Mouse (Mus musculus): ENCODE data around the gene Emg1. TPM values are rescaled to one million over a fixed set of nuclear protein-coding genes. Genes with fewer than 3 reads are reported as not detected.

Emg1 gene
- polyA plus RNA-seq, 1 experiment from 2014 or later = 96.9 TPM

GRCm38 (mm10) chr6:124729850-124730705, 18.1 kb upstream of the Emg1 start:
- ATAC-seq (peak; percentile 61), DNase-seq (peak; percentile 30)
- Histone ChIP-seq H3K4me3 (ENCODE audit: low read depth, low read length) (peak overlapping the region; percentile 22; the same call in 1 of the 2 replicates), H3K9me3 (ENCODE audit: low read length) (no peaks in the 10 kb centered on the region), H3K27me3 (ENCODE audit: insufficient read depth, low read length) (no peaks in the 10 kb centered on the region), H3K36me3 (replicated peaks; ENCODE audit: insufficient read depth, low read length) (peaks cover 31% of the 10 kb centered on the region), H3K4me2 (ENCODE audit: low read depth, low read length) (peak overlapping the region; percentile 64), H3K9ac (replicated peaks) (peak overlapping the region; percentile 44; the same call in 1 of the 2 replicates), H3K4me1 (ENCODE audit: insufficient read depth) (peaks cover 14% of the 10 kb centered on the region), H3K27ac (ENCODE audit: low read depth) (peak overlapping the region; percentile 69)
- WGBS (ENCODE audit: insufficient replicate concordance) = 41% methylated on average over 8 of the region's 8 CpGs
- TF ChIP-seq CTCF (IDR thresholded peaks at IDR 0.05; ENCODE audit: low read depth) (no peak), EP300 (IDR thresholded peaks at IDR 0.05; ENCODE audit: low read depth) (no peak)

GRCm38 (mm10) chr6:124728621-124729020, 16.6 kb upstream of the Emg1 start:
- H3K4me1 ChIP-seq (ENCODE audit: insufficient read depth) = peaks cover 22% of the 10 kb centered on the region
- WGBS (ENCODE audit: insufficient replicate concordance) = 85% methylated on average over 10 of the region's 10 CpGs
- H3K9ac ChIP-seq (replicated peaks) = no peak overlapping the region
- H3K36me3 ChIP-seq (replicated peaks; ENCODE audit: insufficient read depth, low read length) = peaks cover 38% of the 10 kb centered on the region
- no peak overlapping the region for H3K4me3 ChIP-seq (ENCODE audit: low read depth, low read length)
- no peaks in the 10 kb centered on the region for H3K27me3 ChIP-seq (ENCODE audit: insufficient read depth, low read length)
- DNase-seq (no peak), ATAC-seq (no peak)
- TF ChIP-seq CTCF (IDR thresholded peaks at IDR 0.05; ENCODE audit: low read depth) = no peak
- no peak for TF ChIP-seq EP300 (IDR thresholded peaks at IDR 0.05; ENCODE audit: low read depth)
- no peaks in the 10 kb centered on the region for H3K9me3 ChIP-seq (ENCODE audit: low read length)
- no peak overlapping the region for H3K27ac ChIP-seq (ENCODE audit: low read depth)
- no peak overlapping the region for H3K4me2 ChIP-seq (ENCODE audit: low read depth, low read length)

- peak overlapping the region; percentile 35; the same call in 1 of the 2 replicates for H3K4me2 ChIP-seq (ENCODE audit: low read depth, low read length)
Observed at GRCm38 (mm10) chr6:124724472-124724871, 12.5 kb upstream of the Emg1 start.

DNA sequence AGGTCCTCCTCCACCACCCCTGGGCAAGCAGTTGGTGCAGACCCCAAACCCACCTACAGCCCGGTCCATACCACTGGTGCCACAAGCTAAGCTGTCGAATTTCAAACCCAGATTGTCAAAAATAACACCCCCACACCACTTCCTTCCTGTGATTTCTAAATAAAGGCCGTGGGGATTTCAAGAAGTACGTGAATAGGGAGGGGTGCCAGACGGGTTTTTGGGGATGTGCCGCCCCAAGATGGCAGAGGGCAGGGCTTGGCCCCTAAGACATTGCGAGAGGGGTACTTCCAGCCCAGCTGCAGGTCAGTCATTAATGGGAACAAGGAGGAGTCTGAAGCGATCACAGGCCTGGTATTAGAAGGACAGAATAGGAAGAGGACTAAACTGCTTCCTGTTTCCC, 11.6 kb upstream of the Emg1 start:
- DNase-seq (peak; percentile 45), ATAC-seq (no peak)
- H3K27me3 ChIP-seq (ENCODE audit: insufficient read depth, low read length) = no peaks in the 10 kb centered on the region
- peaks cover 34% of the 10 kb centered on the region for H3K36me3 ChIP-seq (replicated peaks; ENCODE audit: insufficient read depth, low read length)
- H3K27ac ChIP-seq (ENCODE audit: low read depth) = peak overlapping the region; percentile 65
- TF ChIP-seq EP300 (IDR thresholded peaks at IDR 0.05; ENCODE audit: low read depth) (no peak), CTCF (IDR thresholded peaks at IDR 0.05; ENCODE audit: low read depth) (no peak)
- no peaks in the 10 kb centered on the region for H3K9me3 ChIP-seq (ENCODE audit: low read length)
- H3K4me1 ChIP-seq (ENCODE audit: insufficient read depth) = peaks cover 50% of the 10 kb centered on the region
- no peak overlapping the region for H3K4me3 ChIP-seq (ENCODE audit: low read depth, low read length)
- WGBS (ENCODE audit: insufficient replicate concordance) = 51% methylated on average over 8 of the region's 8 CpGs
- no peak overlapping the region for H3K9ac ChIP-seq (replicated peaks)
- H3K4me2 ChIP-seq (ENCODE audit: low read depth, low read length) = peak overlapping the region; percentile 31; the same call in 1 of the 2 replicates

More at GRCm38 (mm10) chr6:124724472-124724871, 12.5 kb upstream of the Emg1 start:
- Histone ChIP-seq H3K9me3 (ENCODE audit: low read length) (no peaks in the 10 kb centered on the region), H3K36me3 (replicated peaks; ENCODE audit: insufficient read depth, low read length) (peaks cover 36% of the 10 kb centered on the region), H3K4me3 (ENCODE audit: low read depth, low read length) (no peak overlapping the region), H3K9ac (replicated peaks) (no peak overlapping the region), H3K27ac (ENCODE audit: low read depth) (peak overlapping the region; percentile 60), H3K4me1 (ENCODE audit: insufficient read depth) (peaks cover 41% of the 10 kb centered on the region), H3K27me3 (ENCODE audit: insufficient read depth, low read length) (no peaks in the 10 kb centered on the region)
- ATAC-seq = no peak
- 60% methylated on average over 10 of the region's 10 CpGs for whole genome bisulfite sequencing (ENCODE audit: insufficient replicate concordance)
- no peak for DNase-seq
- TF ChIP-seq CTCF (IDR thresholded peaks at IDR 0.05; ENCODE audit: low read depth) = no peak

- Histone ChIP-seq H3K9me3 (ENCODE audit: low read length) (no peaks in the 10 kb centered on the region), H3K36me3 (replicated peaks; ENCODE audit: insufficient read depth, low read length) (peaks cover 29% of the 10 kb centered on the region), H3K27ac (ENCODE audit: low read depth) (peak overlapping the region; percentile 65), H3K27me3 (ENCODE audit: insufficient read depth, low read length) (no peaks in the 10 kb centered on the region), H3K4me2 (ENCODE audit: low read depth, low read length) (0 out of 2 replicates have a peak overlapping the region, but pooled peaks have one; percentile 31), H3K9ac (replicated peaks) (no peak overlapping the region), H3K4me3 (ENCODE audit: low read depth, low read length) (no peak overlapping the region), H3K4me1 (ENCODE audit: insufficient read depth) (peaks cover 51% of the 10 kb centered on the region)
- WGBS (ENCODE audit: insufficient replicate concordance) = 75% methylated on average over 6 of the region's 6 CpGs
- TF ChIP-seq EP300 (IDR thresholded peaks at IDR 0.05; ENCODE audit: low read depth) (no peak), CTCF (IDR thresholded peaks at IDR 0.05; ENCODE audit: low read depth) (0 out of 2 replicates have a peak, but pooled peaks have one; percentile 6)
- ATAC-seq (no peak), DNase-seq (no peak)
Observed at GRCm38 (mm10) chr6:124722876-124723473, 11.0 kb upstream of the Emg1 start.

DNA sequence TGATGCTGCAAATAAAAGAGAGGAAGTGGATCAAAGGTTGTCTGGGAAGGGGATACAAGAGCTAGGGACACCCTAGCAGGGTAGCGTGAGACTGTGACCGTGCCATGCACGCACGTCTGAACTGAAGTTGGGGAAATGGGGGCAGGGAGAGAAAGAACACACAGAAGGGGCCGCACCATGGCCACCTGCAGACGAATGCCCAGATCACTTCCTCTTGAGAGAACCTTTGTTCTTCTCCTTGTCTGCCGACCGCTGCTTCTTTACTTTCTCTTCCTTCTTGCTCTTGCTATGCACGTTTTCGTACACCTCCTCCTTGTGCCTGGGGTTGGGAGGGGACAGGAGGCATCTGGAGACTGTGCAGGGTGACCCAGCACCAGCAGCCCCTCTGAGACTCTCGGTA, 8.9 kb upstream of the Emg1 start:
- WGBS (ENCODE audit: insufficient replicate concordance) = 59% methylated on average over 11 of the region's 11 CpGs
- TF ChIP-seq EP300 (IDR thresholded peaks at IDR 0.05; ENCODE audit: low read depth) = no peak
- TF ChIP-seq CTCF (IDR thresholded peaks at IDR 0.05; ENCODE audit: low read depth) = no peak
- H3K4me3 ChIP-seq (ENCODE audit: low read depth, low read length) = no peak overlapping the region
- H3K9ac ChIP-seq (replicated peaks) = no peak overlapping the region; the same call in 1 of the 2 replicates
- no peaks in the 10 kb centered on the region for H3K9me3 ChIP-seq (ENCODE audit: low read length)
- no peak for ATAC-seq
- peaks cover 31% of the 10 kb centered on the region for H3K36me3 ChIP-seq (replicated peaks; ENCODE audit: insufficient read depth, low read length)
- peak overlapping the region; percentile 18; the same call in 1 of the 2 replicates for H3K4me2 ChIP-seq (ENCODE audit: low read depth, low read length)
- no peak for DNase-seq
- H3K27ac ChIP-seq (ENCODE audit: low read depth) = peak overlapping the region; percentile 62
- peaks cover 51% of the 10 kb centered on the region for H3K4me1 ChIP-seq (ENCODE audit: insufficient read depth)
- H3K27me3 ChIP-seq (ENCODE audit: insufficient read depth, low read length) = no peaks in the 10 kb centered on the region
